Mouse (Mus musculus): Measurements from ENCODE around the gene Nipal4.
A peak's percentile ranks its signal among the peaks of the same experiment; 100 is the strongest.
"Not testable (repeated sequence)": the region's sequence is repeated elsewhere in the genome, so short reads cannot be mapped to it uniquely, and the experiment has no call there.

Gene Nipal4

GRCm38 (mm10) chr11:46165866-46166585 is at the start of gene Nipal4:
TSS of gene Nipal4 (minus strand) at chr11:46166508.
- DNase-seq = peak; percentile 40 to 48

DNA sequence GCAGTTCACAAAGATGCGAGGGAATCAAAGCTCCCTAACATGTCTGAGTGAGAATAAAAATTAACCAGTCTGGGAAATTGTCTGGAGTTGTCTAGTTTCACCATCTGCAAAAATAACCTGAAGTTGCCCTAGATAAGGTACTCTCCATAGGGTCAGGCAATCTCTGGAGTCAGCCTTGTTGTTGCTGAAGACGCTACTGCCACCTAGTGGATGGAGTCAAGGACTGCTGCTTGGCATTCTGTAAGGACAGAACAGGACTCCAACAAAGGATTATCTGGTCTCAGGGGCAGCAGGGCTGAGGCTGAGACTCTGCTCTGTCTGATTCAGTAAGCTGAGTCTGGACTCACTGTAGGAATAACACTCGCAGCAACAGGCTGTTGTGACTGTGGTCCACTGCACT is 49.0 kb upstream of the Nipal4 start:
- DNase-seq = peak; percentile 60 to 62

GRCm38 (mm10) chr11:46214368-46215230 is 48.3 kb upstream of the Nipal4 start:
- no peak for DNase-seq

DNA sequence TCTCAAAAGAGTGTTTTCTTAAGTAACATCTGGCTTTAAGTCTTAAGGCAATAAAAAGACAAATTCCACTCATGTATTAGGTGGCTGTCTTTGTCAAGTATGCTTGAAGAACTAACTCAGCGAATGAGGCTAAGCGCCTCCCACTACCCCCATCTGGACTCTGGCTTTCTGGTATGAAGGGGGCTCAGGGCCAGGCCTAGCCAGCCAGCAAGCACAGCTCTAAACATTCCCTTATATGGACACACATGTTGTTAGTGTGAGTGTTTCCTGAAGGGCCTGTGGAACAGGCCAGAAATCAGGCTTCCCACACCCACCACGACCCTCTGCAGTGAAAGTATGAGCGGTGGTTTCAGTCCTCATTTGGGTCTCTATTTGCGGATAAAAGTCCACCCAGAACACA is 47.5 kb upstream of the Nipal4 start:
- DNase-seq = no peak

- DNase-seq = no peak
These were observed 45.5 kb upstream of the Nipal4 start for GRCm38 (mm10) chr11:46211858-46212257.

DNA sequence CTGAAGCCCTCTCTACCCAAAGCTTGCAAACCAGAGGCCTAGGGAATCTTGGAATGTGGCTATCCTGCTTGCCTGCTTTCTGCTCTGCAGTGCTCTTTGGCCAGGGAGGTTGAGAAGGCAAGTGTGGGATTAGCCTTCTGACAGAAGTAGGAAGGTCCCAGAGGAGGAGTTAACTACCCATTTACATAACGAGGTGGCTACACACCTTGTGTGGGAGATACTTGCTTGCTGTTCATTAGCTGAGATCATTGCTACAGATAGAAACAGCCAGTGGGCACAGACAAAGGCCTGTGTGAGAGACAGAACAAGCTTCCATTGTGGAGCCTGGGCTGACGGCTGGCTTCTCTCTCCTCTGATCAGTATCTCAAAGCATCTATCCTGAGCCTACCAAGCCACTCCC is 43.6 kb upstream of the Nipal4 start:
- no peak for DNase-seq

DNA sequence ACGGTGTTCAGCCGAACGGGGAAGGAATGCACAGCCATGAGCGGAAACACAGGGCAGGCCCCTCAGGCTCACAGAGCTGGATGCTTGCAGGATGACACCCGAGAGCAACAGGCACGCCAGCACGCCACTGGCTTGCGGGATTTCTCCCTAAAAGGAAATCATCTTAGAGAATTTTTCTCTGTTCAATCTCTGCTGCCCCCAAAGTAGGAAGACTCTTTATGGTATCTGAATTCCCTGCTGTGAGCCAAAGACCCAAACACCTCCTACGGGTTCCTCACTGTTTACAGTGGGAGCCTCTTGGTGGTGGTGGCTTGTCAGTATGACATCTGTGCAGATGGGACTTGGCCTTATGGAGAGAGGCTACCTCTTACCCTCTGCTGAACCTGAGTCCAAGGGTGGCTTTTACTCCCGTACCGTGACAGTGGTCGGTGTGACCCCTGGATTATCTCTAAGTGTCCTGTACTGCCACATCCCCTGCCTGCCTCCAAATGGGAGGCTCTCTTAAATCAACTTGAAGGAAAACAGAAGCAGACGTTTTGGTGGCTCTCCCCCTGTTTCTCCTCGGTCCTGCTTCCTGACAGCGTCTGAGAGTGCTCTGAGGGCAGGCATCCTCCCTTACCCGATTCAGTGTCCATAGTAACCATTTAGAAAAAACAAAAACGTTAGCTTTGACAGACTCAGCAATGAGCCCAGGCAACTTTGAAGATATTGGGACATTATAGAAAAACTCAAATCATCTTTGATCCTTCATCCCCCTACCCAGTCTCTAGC is 39.5 kb upstream of the Nipal4 start:
- no peak for DNase-seq

DNA sequence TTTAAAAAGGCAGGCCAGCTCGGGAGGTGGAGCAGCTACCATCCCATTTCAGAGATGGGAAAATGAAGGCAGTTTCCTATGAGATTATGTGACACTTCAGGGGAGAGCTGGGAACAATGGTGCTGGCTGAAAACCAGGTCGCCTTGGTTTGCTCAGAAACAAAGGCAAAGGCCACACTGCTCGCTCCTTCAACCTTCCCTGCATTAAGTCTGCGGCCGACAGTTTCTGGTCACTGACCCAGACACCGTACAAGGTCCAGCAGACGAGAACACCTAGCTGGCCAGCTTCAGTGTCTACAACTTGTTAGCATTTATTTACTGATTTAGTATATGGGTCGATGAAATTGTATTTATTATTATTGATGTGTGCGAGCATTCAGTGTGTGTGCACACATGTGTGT is 38.5 kb upstream of the Nipal4 start:
- DNase-seq = no peak

DNA sequence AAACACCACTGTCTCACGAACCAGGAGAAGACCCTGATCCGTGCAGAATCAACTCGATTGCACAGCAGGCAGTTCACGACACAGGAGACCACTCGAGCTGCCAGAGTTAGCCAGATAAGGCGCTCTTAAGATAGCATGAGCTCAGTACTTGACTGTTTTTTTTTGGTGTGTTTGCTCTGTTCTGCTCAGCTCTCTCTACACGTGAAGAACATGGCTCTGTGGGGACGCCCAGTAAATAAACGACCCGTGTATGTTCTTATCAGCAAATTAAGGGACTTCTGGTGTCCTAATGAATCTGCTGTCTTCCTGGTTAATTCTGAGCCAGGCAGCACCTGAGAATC is 36.2 kb upstream of the Nipal4 start:
- no peak for DNase-seq

- no peak for DNase-seq
These were observed 35.6 kb upstream of the Nipal4 start for GRCm38 (mm10) chr11:46201636-46202546.

DNA sequence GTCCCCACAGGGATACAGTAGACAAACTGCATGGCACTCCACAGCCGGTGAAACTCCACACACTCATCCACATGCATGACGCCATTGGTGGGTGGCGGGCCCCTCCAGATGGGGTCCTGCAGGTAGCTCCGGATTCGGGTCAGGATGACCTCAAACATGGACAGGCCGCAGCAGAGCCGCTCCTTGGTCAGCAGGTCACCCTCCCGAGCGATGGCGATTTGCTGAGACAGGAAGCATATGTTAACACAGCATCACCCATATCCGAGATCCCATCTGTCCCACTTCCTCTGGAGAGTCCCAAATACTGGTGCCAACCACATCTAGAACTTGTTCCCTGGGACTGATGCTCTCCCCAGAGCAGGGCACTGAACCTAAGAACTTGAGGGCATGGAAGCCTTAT is 34.4 kb upstream of the Nipal4 start:
- no peak for DNase-seq

DNA sequence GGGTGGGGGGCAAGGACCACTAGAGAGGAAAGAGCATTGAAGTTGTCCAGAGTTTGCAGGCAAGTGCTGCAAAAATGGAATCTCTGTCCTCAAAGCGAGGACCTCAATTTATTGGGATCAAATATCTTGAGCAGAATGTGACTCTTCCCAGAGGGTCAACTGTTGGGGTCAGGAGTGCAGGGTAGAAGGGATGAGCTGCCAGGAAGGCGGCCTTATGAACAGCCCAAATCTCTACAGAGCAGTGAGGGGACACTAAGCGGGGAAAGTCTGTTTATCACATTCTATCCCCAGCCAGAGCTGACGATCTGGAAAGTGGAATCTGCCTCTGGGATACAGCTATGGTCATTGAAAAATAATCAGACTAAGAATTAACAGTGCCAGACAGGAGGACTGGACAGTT is 27.9 kb upstream of the Nipal4 start:
- DNase-seq = no peak

DNA sequence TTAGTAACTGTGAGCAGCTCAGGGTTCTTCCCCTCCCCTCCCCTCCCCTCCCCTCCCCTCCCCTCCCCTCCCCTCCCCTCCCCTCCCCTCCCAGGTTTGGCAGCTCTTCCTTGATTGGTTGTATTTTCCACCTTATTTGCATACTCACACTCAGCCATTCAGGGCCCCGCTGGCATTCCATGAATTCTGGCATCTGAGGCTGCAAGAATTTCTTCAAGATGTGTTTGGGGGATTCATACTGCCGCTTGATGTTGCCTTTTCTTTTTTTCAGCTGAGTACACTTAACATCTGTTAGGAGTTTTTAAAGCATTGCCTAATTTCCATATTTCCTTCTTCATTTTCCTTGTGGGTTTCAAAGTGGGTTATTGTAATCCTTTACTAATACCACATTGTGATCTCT is 22.0 kb upstream of the Nipal4 start:
- no peak for DNase-seq

DNA sequence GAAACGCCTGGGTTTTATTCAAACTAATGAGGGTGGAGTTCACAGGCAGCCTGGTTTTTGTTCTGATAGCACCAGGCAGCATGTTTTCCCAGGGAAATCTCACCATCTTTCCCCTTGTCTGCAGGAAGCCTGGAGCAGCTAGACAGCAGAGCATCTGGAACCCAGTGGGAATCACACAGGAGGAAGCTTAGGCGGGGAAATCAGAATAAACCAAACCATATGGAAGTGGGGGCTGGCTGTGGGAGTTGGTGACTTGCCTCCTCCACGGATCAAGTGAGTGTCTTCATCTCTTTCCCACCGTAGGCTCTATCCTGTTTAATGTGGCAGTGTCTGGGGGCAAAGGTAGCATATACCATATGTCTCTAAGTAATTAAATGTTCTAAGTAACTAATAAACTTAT is 19.2 kb upstream of the Nipal4 start:
- no peak for DNase-seq

DNA sequence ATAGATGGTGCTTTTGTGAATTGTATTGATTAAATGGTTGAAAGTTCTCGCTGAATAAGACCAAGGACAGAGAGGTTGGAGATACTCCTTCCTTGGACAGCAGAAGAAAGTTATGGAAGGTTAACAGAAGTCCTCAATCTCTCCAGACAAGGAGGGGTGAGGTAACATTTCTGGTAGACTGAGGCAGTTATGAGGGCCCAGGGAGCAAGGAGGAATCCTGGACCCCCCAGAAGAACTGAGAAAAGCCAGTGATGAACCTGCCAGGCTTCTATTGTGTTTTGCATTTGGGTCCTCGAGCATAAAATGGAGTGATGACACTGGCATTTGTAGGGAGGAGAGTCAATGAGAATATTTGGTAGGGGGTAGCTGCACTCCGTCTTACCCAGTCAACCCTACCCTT is 18.6 kb upstream of the Nipal4 start:
- no peak for DNase-seq

DNA sequence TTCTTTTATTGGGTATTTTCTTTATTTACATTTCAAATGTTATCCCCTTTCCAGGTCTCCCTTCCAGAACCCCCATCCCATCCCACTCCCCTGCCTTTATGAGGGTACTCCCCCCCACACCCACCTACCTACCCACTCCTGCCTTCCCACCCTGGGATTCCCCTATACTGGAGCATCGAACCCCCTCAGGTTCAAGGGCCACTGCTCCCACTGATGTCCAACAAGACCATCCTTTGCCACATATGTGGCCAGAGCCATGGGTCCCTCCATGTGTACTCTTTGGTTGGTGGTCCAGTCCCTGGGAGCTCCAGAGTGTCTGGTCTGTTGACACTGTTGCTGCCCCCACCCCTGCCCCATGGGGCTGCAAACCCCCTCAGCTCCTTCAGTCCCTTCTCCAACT is 15.7 kb upstream of the Nipal4 start:
- DNase-seq = not testable (repeated sequence)

GRCm38 (mm10) chr11:46177246-46178043 is 11.1 kb upstream of the Nipal4 start:
- no peak for DNase-seq

DNA sequence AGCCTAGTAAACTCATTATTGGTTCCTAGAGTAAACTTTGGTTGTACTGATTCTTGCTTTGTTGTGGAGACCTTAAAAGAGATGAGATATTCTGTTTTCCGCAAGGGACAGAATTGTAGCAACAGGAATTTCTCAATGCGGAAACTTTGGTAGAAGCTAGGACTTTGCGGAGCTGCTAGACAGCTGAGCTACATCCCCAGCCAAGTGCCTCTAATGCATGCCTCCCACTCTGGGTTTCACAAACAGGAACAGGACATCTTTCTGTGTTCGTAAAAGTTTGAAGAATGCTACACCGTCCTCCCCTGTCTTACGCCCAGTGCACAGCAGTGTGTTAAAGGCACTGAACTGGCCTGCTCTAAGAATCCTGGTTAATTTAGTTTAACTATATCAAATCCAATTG is 9.8 kb upstream of the Nipal4 start:
- no peak for DNase-seq

GRCm38 (mm10) chr11:46172128-46172527 is 5.8 kb upstream of the Nipal4 start:
- no peak for DNase-seq

DNA sequence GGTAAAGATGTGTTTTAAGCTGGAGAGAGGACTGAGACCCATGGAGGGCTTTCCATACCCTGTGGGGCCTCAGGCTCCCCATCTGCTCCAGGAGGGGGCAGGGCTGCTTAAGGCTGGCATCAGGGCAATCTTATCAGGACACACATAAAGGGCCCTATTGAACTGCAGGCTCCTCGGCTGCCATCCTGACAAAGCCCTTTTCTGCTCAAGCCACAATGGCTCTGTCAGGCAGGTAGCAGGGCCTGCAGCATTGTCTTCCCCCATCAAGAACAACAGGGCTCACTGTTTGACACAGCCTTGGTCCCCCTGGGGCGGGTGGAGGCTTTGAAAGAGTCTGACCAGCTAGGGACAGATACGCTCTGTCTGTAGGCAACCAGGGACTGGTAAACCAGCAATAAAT is 3.6 kb upstream of the Nipal4 start:
- DNase-seq = no peak

DNA sequence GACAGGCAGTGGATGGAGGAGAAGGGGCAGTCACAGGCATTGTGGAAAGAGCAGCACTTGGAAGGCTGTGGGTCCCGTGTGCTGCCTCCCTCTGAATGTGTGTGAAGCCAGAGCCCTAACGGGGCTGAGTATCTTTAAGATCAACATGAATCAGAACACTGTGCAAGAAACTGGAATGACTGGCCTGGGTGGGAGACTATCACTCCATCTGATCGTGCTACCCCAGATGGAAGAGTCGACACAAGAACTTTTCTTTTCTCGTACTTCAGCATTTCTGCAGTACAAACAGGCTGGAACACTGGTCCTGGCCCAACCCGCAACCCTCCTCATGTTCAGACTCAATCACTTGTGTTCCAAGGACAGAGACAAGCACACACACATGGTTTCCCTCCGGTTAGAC is 2.2 kb upstream of the Nipal4 start:
- DNase-seq = no peak

DNA sequence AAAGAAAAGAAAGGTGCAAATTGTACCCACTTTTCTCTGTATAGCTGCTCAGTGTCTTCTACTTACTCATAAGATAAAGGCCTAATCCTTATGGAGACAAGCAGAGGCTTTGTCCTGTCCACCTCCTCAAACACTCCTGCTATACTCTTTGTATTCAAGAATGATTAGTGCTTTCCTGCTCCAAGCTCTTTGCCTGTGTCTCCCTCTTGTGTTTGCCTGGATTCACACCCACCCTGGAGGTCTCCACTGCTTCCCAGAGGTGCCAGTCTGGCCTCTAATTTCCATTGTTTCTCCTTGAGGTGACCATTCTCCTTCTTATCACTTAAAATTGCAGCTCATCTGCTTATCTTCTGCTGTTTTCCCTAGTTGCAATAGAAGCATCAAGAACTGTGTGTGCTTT is 8.8 kb downstream of the Nipal4 start:
- DNase-seq = no peak
